Mouse (Mus musculus) effector memory CD4-positive, alpha-beta T cell, adult 5 months (primary cell): Measurements from ENCODE around the gene Cfd. TPM values are rescaled to one million over a fixed set of nuclear protein-coding genes. Genes with fewer than 3 reads are reported as not detected.

Source experiments
- polyA plus RNA-seq: library from polyadenylated mRNA; unstranded; fragments of 100-300 nt; shearing (Covaris generic); gene quantifications from one replicate; pipeline ENCODE4 v1.2.1, GENCODE M21; 2017

Cfd gene
- polyA plus RNA-seq: not detected

DNA sequence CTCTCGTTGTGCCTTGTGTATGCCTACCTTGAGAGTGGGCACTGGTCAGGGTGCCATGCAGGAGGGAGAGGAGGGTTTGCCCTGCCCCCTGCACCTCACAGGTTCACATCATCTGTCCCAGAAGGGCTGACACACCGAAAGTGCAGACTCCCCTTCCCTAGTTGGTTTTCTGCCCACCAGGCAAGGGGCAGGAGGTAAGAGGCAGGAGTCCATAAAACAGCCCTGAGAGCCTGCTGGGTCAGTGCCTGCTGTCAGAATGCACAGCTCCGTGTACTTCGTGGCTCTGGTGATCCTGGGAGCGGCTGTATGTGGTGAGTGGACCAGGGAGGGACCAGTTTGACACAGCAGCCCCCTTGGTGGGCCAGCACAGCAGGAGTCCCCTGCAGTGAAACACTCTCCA is at the start of gene Cfd:
Cfd (plus strand) TSS at position 184 of the 400 bp plus-strand sequence.

GRCm38 (mm10) chr10:79853860-79854795 is 36.5 kb upstream of the Cfd start, which contains the start of gene Ptbp1:
Gene Ptbp1, plus strand, starts transcription at chr10:79854427.

DNA sequence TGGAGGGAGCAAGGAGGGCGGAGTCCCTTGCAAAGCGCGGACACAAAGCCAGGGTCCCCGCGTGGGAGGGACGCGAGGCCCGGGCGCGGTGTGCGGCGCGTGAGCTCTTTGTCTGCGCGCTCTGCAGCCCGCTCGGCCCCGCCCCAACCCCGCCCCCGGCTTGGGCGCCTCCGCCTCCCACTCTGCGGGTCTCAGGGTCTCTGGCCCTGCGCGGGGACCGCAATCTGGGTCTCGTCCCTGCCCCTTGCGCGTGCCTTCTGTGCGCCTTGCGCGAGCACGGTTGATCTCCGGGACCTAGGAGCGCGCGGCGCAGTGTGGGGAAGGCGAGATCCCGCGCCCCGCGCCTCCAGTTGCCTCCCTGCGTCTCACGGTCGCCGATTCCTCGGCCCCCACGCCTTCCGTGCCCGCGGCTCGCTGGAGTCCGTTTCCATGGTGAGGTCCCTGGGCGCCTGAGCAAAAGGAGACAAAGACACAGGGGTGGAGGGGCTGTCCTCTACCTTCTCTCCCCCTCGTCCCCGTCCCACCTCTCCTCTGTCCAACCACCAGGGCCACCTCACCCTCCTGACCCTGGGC is 16.3 kb upstream of the Cfd start, which contains the start of the genes Prtn3 and Plppr3:
Prtn3 (plus strand) TSS at position 187 of the 573 bp plus-strand sequence.
Plppr3 (minus strand) TSS at position 345 of the 573 bp plus-strand sequence.

DNA sequence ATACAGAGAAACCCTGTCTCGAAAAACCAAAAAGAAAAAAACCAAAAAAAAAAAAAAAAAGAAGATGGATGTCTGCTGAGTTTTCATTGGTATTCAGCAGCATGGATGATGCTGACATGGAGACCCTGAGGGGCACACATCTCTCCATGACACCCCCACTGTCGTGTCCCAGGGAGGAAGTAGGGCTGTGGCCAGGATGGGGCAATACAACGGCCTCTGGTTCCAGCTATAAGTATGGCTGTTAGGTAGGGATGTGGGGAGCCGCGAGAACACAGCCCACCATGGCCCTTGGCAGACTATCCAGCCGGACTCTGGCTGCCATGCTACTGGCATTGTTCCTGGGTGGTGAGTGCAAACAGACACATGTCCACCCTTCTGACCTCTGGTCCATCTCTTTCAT is 4.6 kb upstream of the Cfd start, which contains the start of gene Elane:
Elane (plus strand) TSS at position 194 of the 400 bp plus-strand sequence.

GRCm38 (mm10) chr10:79908167-79909091 is 17.8 kb downstream of the Cfd start, which contains the start of gene Med16:
Gene Med16, minus strand, starts transcription at chr10:79908923.

DNA sequence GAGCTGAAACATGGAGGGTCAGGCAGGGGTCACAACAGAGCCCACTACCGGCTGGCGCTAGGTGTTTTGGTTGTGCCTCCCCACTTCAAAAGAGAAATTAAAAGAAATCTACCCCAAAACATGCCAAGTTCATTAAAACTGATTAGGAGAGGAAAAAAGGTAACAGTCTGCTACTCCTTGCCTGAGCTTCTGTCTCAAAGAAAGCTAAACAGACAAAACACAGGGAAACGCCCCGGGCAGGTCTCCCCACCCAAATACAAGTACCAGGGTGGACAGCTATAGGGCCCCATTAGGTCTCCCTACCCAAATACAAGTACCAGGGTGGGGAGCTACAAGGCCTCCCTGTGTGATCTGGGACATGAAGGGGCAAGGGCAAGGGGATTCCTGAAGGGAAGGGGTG is 19.9 kb downstream of the Cfd start, which contains the start of gene Gm26602:
Gm26602 (plus strand) TSS at position 301 of the 400 bp plus-strand sequence.

GRCm38 (mm10) chr10:79916808-79917531 is 26.3 kb downstream of the Cfd start, which contains the start of gene Kiss1r:
Gene Kiss1r, plus strand, starts transcription at chr10:79916971.

DNA sequence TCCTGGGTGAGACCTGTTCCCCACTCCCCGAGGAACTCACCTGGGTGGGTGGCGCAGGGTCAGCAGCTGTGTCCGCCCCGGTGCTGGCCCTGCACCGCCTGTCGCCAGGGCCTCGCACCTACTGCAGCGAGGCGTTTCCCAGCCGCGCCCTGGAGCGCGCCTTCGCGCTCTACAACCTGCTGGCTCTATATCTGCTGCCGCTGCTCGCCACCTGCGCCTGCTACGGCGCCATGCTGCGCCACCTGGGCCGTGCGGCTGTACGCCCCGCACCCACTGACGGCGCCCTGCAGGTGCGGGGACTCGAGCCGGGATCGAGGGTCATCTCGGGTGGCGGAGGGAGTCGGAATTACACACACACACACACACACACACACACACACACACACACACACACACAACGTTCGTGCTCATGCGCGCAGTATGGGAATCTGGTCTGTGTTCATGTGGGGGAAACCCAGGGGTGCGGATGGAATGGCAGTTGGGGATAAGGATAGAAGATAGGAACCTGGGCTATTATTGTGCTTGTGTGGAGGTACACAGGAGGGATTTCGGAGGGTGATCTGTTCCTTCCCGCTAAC is 30.4 kb downstream of the Cfd start, which contains the start of gene R3hdm4:
R3hdm4 (minus strand) TSS at position 251 of the 578 bp plus-strand sequence.

GRCm38 (mm10) chr10:79926491-79927323 is 36.1 kb downstream of the Cfd start, which contains the start of gene Arid3a:
Gene Arid3a, plus strand, starts transcription at chr10:79927043.

Other genes with a start within 250 kb of the Cfd start
- gene Odf3l2, start 245.1 kb upstream of the Cfd start, polyA plus RNA-seq: not detected
- not detected for gene Madcam1, start 226.3 kb upstream of the Cfd start, polyA plus RNA-seq
- gene Tpgs1, start 221.5 kb upstream of the Cfd start, polyA plus RNA-seq: 24.0 TPM
- 83.3 TPM for gene Cdc34, start 208.7 kb upstream of the Cfd start, polyA plus RNA-seq
- 2.7 TPM for gene Gzmm, start 201.8 kb upstream of the Cfd start, polyA plus RNA-seq
- 178 TPM for gene Bsg, start 186.4 kb upstream of the Cfd start, polyA plus RNA-seq
- 0.12 TPM for gene Hcn2, start 174.2 kb upstream of the Cfd start, polyA plus RNA-seq
- gene Polrmt, start 144.3 kb upstream of the Cfd start, polyA plus RNA-seq: 33.4 TPM
- gene Fgf22, start 135.8 kb upstream of the Cfd start, polyA plus RNA-seq: not detected
- gene Rnf126, start 123.9 kb upstream of the Cfd start, polyA plus RNA-seq: 47.0 TPM
- 0.31 TPM for gene Fstl3, start 113.6 kb upstream of the Cfd start, polyA plus RNA-seq
- not detected for gene Prss57, start 99.9 kb upstream of the Cfd start, polyA plus RNA-seq
- gene Palm, start 97.3 kb upstream of the Cfd start, polyA plus RNA-seq: 3.5 TPM
- not detected for gene Misp, start 69.9 kb upstream of the Cfd start, polyA plus RNA-seq
- gene Ptbp1, start 36.4 kb upstream of the Cfd start, polyA plus RNA-seq: 555 TPM
- not detected for gene Prtn3, start 16.4 kb upstream of the Cfd start, polyA plus RNA-seq
- 11.3 TPM for gene Plppr3, start 16.2 kb upstream of the Cfd start, polyA plus RNA-seq
- not detected for gene Elane, start 4.6 kb upstream of the Cfd start, polyA plus RNA-seq
- 31.9 TPM for gene Med16, start 18.1 kb downstream of the Cfd start, polyA plus RNA-seq
- gene Gm26602, start 20.0 kb downstream of the Cfd start, polyA plus RNA-seq: 11.6 TPM
- 0.26 TPM for gene Kiss1r, start 26.1 kb downstream of the Cfd start, polyA plus RNA-seq
- gene R3hdm4, start 30.4 kb downstream of the Cfd start, polyA plus RNA-seq: 113 TPM
- 10.6 TPM for gene Arid3a, start 36.2 kb downstream of the Cfd start, polyA plus RNA-seq
- 55.5 TPM for gene Wdr18, start 69.3 kb downstream of the Cfd start, polyA plus RNA-seq
- gene Grin3b, start 79.9 kb downstream of the Cfd start, polyA plus RNA-seq: not detected
- gene Tmem259, start 93.5 kb downstream of the Cfd start, polyA plus RNA-seq: 28.1 TPM
- gene Cnn2, start 97.7 kb downstream of the Cfd start, polyA plus RNA-seq: 501 TPM
- gene Abca7, start 105.6 kb downstream of the Cfd start, polyA plus RNA-seq: 52.9 TPM
- gene Arhgap45, start 125.8 kb downstream of the Cfd start, polyA plus RNA-seq: 733 TPM
- 112 TPM for gene Polr2e, start 148.9 kb downstream of the Cfd start, polyA plus RNA-seq
- 368 TPM for gene Gpx4, start 156.3 kb downstream of the Cfd start, polyA plus RNA-seq
- gene Sbno2, start 214.7 kb downstream of the Cfd start, polyA plus RNA-seq: 62.6 TPM
- gene Stk11, start 224.9 kb downstream of the Cfd start, polyA plus RNA-seq: 79.3 TPM
- 431 TPM for gene Atp5d, start 247.8 kb downstream of the Cfd start, polyA plus RNA-seq
- 18.9 TPM for gene Cbarp, start 250.0 kb downstream of the Cfd start, polyA plus RNA-seq